Mouse (Mus musculus): Measurements from ENCODE around the gene Fbxw11. TPM values are rescaled to one million over a fixed set of nuclear protein-coding genes. Genes with fewer than 3 reads are reported as not detected.
A peak's percentile ranks its signal among the peaks of the same experiment; 100 is the strongest.
"Not testable (repeated sequence)": the region's sequence is repeated elsewhere in the genome, so short reads cannot be mapped to it uniquely, and the experiment has no call there.

The Fbxw11 gene
- total RNA-seq, 2 experiments from 2014 or later: 146 to 157 TPM

GRCm38 (mm10) chr11:32707481-32707880 lies 65.0 kb downstream of the Fbxw11 start:
- TF ChIP-seq CTCF (conservative IDR thresholded peaks at IDR 0.05): no peak
- no peak for DNase-seq (ENCODE audit: low spot score in 2 of 2)
- Histone ChIP-seq H3K4me3 (no peak overlapping the region), H3K27ac (peak overlapping the region; percentile 77)

GRCm38 (mm10) chr11:32708739-32709501 lies 66.4 kb downstream of the Fbxw11 start:
- TF ChIP-seq CTCF (conservative IDR thresholded peaks at IDR 0.05): no peak
- DNase-seq (ENCODE audit: low spot score in 2 of 2): no peak
- Histone ChIP-seq H3K4me3 (no peak overlapping the region), H3K27ac (peak overlapping the region; percentile 77)

DNA sequence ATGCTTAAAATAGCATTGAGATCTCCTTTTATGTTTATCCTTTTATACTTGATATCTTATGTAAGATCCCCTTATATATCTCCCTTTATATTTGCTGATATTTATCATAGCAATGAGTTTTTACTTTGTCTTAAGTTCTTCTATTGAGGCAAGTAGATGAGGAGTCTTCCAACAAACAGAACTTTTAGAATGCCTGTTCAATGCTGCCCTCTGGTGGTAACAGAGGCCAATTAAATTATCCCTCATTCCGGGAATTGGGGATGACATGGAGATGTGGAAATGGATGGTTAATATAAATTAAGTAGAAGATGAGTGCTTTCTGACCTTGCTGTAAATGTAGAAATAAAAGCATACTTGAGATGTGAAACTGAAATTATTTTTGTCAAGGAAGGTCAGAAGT lies 67.0 kb downstream of the Fbxw11 start:
- TF ChIP-seq CTCF (conservative IDR thresholded peaks at IDR 0.05): peak; percentile 92
- H3K27ac ChIP-seq: peak overlapping the region; percentile 77; the same call in 1 of the 2 replicates
- no peak overlapping the region for H3K4me3 ChIP-seq
- peak; percentile 68 to 82 for DNase-seq (ENCODE audit: low spot score in 2 of 2)

DNA sequence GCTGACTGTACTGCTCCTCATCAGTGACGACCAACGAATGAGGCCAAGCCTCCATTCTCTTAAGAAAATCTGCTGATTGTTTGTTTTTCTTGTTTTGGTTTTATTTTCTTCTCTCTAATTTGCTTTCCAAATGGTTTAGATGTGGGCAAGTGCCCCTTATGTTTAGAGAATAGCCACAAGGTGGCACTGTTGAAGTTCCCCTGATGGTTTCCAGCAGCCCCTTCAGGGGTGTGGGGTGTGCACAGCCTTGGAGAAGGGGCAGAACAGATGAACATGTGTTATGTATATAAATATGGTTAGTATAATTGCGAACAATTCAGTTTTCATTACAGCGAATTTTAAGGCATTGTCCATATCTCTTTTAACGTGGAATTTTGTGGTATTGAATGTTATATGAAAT lies 71.7 kb downstream of the Fbxw11 start:
- Histone ChIP-seq H3K4me3 (no peak overlapping the region), H3K27ac (no peak overlapping the region)
- TF ChIP-seq CTCF (conservative IDR thresholded peaks at IDR 0.05): peak; percentile 93
- DNase-seq (ENCODE audit: low spot score in 2 of 2): peak; percentile 47 to 61

DNA sequence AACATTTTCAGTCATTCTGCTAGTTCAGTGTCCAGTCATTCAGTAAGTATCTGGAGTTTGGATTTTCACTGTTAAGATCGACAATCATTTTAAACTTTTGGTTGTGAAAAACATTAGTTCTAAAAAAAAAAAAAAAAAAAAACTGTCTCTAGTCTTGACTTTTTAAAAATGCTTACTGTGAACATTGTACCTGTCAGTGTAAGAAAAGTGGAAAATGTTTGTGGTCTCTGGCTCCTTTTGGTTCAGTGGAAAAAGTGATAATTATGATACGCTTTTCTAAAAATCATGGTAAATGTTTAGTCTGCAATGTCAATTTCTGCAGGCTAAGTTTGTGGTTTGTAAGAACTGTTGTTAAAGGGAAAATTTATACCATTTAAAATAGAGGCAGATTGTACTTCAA lies 72.4 kb downstream of the Fbxw11 start:
- TF ChIP-seq CTCF (conservative IDR thresholded peaks at IDR 0.05): no peak
- DNase-seq (ENCODE audit: low spot score in 2 of 2): no peak
- no peak overlapping the region for H3K27ac ChIP-seq
- no peak overlapping the region for H3K4me3 ChIP-seq

DNA sequence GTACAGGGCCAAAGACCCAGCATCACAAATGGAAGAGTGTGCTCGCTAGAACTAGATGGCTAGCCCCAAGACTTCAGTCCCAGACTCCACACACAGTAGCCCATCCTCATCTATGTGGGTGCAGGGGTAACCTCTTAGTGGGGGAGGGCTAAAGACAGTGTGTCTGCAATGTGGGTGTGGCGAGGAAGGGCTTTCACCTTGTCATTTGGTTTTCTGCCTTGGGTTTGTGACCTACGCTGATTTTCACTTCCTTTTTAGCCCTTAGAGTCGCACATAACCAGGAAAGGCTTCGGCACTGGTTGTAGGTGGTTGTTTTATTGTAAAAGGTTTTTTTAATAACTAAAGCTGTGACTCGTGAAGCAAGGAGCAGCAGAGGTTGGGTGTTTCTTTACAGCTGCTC lies 73.0 kb downstream of the Fbxw11 start:
- DNase-seq (ENCODE audit: low spot score in 2 of 2): no peak

GRCm38 (mm10) chr11:32715970-32716369 lies 73.4 kb downstream of the Fbxw11 start:
- TF ChIP-seq CTCF (conservative IDR thresholded peaks at IDR 0.05): no peak
- Histone ChIP-seq H3K4me3 (no peak overlapping the region), H3K27ac (no peak overlapping the region)
- DNase-seq (ENCODE audit: low spot score in 2 of 2): no peak

More for the DNA sequence above, 73.0 kb downstream of the Fbxw11 start:
- TF ChIP-seq CTCF (conservative IDR thresholded peaks at IDR 0.05): no peak
- H3K27ac ChIP-seq: no peak overlapping the region
- H3K4me3 ChIP-seq: no peak overlapping the region

DNA sequence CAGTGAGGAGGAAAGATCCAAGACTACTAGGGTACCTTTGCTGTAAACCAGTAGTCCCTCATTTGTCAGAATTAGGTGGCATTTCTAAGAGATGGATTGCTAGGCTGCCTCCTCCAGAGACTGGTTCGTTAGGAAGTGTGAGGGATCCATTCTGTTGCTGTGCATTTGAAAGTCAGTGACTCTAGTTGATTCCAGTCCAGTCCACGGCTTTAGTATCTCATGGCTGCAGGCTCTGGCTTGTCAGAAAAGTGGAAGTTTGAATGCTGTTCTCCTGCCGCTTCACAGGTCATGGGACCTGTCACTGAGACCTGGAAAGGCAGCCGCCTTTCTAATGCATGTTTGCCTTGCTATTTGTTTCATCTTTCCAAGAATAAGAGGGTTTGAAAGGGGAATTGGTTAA lies 74.4 kb downstream of the Fbxw11 start:
- DNase-seq (ENCODE audit: low spot score in 2 of 2): no peak
- Histone ChIP-seq H3K27ac (no peak overlapping the region), H3K4me3 (no peak overlapping the region)
- no peak for TF ChIP-seq CTCF (conservative IDR thresholded peaks at IDR 0.05)

- not testable (repeated sequence) for DNase-seq (ENCODE audit: low spot score in 2 of 2); H3K27ac ChIP-seq; H3K4me3 ChIP-seq
Observed at GRCm38 (mm10) chr11:32717711-32718110, 75.2 kb downstream of the Fbxw11 start.

DNA sequence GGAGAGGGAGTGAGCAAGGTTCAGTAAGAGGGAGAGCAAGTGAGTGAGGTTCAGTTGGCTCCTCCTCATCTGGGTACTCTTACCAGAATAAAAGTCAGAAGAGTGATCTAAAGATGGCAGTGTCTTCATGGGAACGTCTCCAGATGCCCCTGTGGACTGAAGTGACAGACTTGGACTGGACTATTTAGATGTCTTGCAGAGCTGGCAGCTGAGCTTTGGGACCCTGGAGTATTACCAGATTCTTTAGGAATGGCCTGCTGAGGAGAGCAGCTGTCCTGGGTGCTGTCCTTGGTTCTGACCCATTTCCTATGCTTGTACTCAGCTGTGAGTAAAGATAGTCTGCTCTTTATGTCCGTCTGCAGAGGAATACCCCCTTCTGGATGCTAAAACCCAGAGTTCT lies 75.8 kb downstream of the Fbxw11 start:
- no peak for DNase-seq (ENCODE audit: low spot score in 2 of 2)
- peak overlapping the region; percentile 40 for H3K27ac ChIP-seq
- no peak overlapping the region for H3K4me3 ChIP-seq
- TF ChIP-seq CTCF (conservative IDR thresholded peaks at IDR 0.05): no peak

- DNase-seq (ENCODE audit: low spot score in 2 of 2): no peak
- peak overlapping the region; percentile 40; the same call in 1 of the 2 replicates for H3K27ac ChIP-seq
- TF ChIP-seq CTCF (conservative IDR thresholded peaks at IDR 0.05): no peak
- no peak overlapping the region for H3K4me3 ChIP-seq
Observed at GRCm38 (mm10) chr11:32718979-32719378, 76.5 kb downstream of the Fbxw11 start.

DNA sequence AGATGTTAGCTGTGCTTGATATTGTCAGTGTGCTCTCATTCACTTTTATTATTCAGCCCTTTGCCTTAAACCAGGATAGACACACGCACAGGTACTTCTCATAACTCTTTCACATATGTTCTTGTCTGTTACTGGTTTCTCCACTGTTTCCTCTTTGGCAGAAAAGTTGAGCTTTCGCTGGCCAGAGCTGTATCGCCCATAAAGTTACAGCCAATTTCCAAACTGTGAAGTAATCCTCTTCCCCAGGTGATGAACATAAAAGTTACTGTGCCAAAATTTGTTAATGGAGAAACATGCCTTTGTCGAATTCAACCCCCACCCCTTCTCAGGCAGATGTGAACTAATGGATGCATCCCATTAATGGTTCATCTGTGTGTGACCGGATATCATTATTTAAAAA lies 80.1 kb downstream of the Fbxw11 start:
- no peak for TF ChIP-seq CTCF (conservative IDR thresholded peaks at IDR 0.05)
- no peak overlapping the region for H3K4me3 ChIP-seq
- H3K27ac ChIP-seq: no peak overlapping the region
- no peak for DNase-seq (ENCODE audit: low spot score in 2 of 2)

DNA sequence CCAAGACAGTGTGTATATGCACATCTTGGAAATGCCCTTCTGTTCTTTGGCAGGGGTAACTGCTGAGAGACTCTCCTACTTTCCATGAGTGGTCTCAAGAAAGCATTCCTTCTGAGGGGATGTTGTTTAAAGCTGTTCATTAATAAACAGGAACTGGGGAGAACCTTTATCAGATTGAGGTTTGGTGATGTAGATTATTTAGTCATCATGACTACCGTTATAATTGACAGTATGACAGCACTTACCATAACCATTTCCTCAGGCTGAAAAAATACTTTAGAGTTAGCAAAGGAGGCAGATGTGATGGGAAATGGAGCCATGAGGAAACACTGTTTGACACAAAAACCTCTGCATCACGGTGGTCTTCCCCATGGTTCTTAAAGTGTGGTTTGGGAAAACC lies 80.8 kb downstream of the Fbxw11 start:
- Histone ChIP-seq H3K4me3 (no peak overlapping the region), H3K27ac (no peak overlapping the region)
- TF ChIP-seq CTCF (conservative IDR thresholded peaks at IDR 0.05): no peak
- DNase-seq (ENCODE audit: low spot score in 2 of 2): no peak

DNA sequence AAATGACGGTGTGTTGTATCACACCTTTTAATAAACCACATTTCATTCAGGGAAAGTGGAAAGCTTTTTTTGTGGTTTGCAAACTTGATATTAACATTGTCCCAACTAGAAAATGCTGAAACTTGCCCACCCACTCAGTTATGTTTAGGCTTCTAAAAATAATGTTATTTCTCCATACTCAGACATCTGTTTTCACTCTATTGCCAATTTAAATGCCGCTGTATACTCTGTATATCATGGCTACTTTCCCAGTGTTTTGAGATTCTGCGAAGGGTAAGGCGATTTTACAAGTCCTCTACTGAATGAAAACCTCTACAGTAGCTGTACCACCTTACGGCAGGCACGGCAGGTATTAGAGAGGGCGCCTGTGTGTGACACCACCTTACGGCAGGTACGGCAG lies 82.6 kb downstream of the Fbxw11 start:
- H3K27ac ChIP-seq: no peak overlapping the region
- no peak overlapping the region for H3K4me3 ChIP-seq
- no peak for TF ChIP-seq CTCF (conservative IDR thresholded peaks at IDR 0.05)
- no peak for DNase-seq (ENCODE audit: low spot score in 2 of 2)

Data from layer of hippocampus, adult 2 months (tissue).